Mouse (Mus musculus): ENCODE measurements around the gene Cobll1. TPM values are rescaled to one million over a fixed set of nuclear protein-coding genes. Genes with fewer than 3 reads are reported as not detected.
"Not testable (repeated sequence)": the region's sequence is repeated elsewhere in the genome, so short reads cannot be mapped to it uniquely, and the experiment has no call there.

Gene Cobll1
- polyA plus RNA-seq, 1 experiment from 2014 or later = 24.7 TPM

- H3K9me3 ChIP-seq (ENCODE audit: control insufficient read depth, low read length) = no peaks in the 10 kb centered on the region
- no peak overlapping the region for H3K4me2 ChIP-seq (replicated peaks; ENCODE audit: low read depth, low read length)
- no peak overlapping the region for H3K27ac ChIP-seq (ENCODE audit: low read depth, low read length)
- H3K4me3 ChIP-seq (ENCODE audit: low read length) = no peak overlapping the region
- 81% methylated on average over 5 of the region's 5 CpGs for WGBS
- no peaks in the 10 kb centered on the region for H3K36me3 ChIP-seq (ENCODE audit: control insufficient read depth, insufficient read depth, low read length)
- H3K4me1 ChIP-seq (ENCODE audit: control insufficient read depth, insufficient read depth, low read length) = no peaks in the 10 kb centered on the region
- no peak overlapping the region for H3K9ac ChIP-seq (ENCODE audit: low read depth, low read length)
- no peak for ATAC-seq (ENCODE audit: low FRiP score, low TSS enrichment)
- H3K27me3 ChIP-seq (ENCODE audit: control insufficient read depth, insufficient read depth, low read length) = no peaks in the 10 kb centered on the region
Observed at GRCm38 (mm10) chr2:65266576-65267299, 27.5 kb upstream of the Cobll1 start.

DNA sequence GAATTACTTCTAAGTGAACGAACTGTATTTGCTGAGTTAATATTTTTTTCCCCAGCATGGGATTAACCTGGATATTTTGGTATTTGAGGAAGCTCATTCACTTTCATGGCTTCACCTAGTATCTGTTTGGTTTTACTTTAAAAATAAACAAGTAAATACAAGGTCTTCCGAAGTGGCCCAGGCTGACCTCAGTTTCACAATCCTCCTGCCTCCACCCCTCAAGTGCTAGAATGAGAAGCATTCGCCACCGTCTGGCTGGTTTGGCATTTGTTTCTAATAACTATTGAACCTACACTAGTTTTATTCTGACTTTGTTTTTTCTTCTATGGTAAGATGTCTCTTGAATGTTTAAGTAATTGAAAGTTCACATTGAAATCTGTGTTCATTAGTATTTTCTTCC is 23.0 kb upstream of the Cobll1 start:
- ATAC-seq (ENCODE audit: low FRiP score, low TSS enrichment) = no peak
- WGBS = 87% methylated on average over 4 of the region's 4 CpGs
- Histone ChIP-seq H3K27me3 (ENCODE audit: control insufficient read depth, insufficient read depth, low read length) (no peaks in the 10 kb centered on the region), H3K4me1 (ENCODE audit: control insufficient read depth, insufficient read depth, low read length) (no peaks in the 10 kb centered on the region), H3K9ac (ENCODE audit: low read depth, low read length) (no peak overlapping the region), H3K36me3 (ENCODE audit: control insufficient read depth, insufficient read depth, low read length) (no peaks in the 10 kb centered on the region), H3K4me3 (ENCODE audit: low read length) (no peak overlapping the region), H3K4me2 (replicated peaks; ENCODE audit: low read depth, low read length) (no peak overlapping the region), H3K9me3 (ENCODE audit: control insufficient read depth, low read length) (no peaks in the 10 kb centered on the region), H3K27ac (ENCODE audit: low read depth, low read length) (no peak overlapping the region)

- not testable (repeated sequence) for H3K9me3 ChIP-seq (ENCODE audit: control insufficient read depth, low read length); H3K27me3 ChIP-seq (ENCODE audit: control insufficient read depth, insufficient read depth, low read length); H3K27ac ChIP-seq (ENCODE audit: low read depth, low read length); H3K36me3 ChIP-seq (ENCODE audit: control insufficient read depth, insufficient read depth, low read length); H3K4me1 ChIP-seq (ENCODE audit: control insufficient read depth, insufficient read depth, low read length); H3K9ac ChIP-seq (ENCODE audit: low read depth, low read length); ATAC-seq (ENCODE audit: low FRiP score, low TSS enrichment); H3K4me2 ChIP-seq (replicated peaks; ENCODE audit: low read depth, low read length); H3K4me3 ChIP-seq (ENCODE audit: low read length)
- WGBS = 69% methylated on average over 6 of the region's 6 CpGs
Observed at GRCm38 (mm10) chr2:65260828-65261227, 21.6 kb upstream of the Cobll1 start.

DNA sequence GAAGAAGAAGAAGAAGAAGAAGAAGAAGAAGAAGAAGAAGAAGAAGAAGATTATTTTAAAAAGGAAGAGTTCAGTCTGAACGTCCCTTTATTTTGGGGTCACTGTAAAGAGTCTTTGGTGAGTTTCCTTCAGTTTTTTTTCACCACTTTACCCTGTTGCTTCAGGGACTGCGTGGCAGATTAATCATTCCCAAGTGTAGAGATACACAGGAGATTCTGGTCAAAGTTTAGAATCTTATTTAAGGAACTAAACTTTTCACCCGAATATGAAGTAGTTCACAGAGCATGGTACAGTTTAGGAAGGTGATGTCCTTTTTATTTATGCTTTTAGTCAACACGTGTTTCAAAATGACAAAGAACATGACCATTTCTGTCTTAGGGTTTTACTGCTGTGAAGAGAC is 21.2 kb upstream of the Cobll1 start:
- ATAC-seq (ENCODE audit: low FRiP score, low TSS enrichment) = no peak
- no peaks in the 10 kb centered on the region for H3K27me3 ChIP-seq (ENCODE audit: control insufficient read depth, insufficient read depth, low read length)
- no peak overlapping the region for H3K9ac ChIP-seq (ENCODE audit: low read depth, low read length)
- H3K36me3 ChIP-seq (ENCODE audit: control insufficient read depth, insufficient read depth, low read length) = no peaks in the 10 kb centered on the region
- no peak overlapping the region for H3K27ac ChIP-seq (ENCODE audit: low read depth, low read length)
- no peaks in the 10 kb centered on the region for H3K9me3 ChIP-seq (ENCODE audit: control insufficient read depth, low read length)
- H3K4me2 ChIP-seq (replicated peaks; ENCODE audit: low read depth, low read length) = no peak overlapping the region
- no peaks in the 10 kb centered on the region for H3K4me1 ChIP-seq (ENCODE audit: control insufficient read depth, insufficient read depth, low read length)
- H3K4me3 ChIP-seq (ENCODE audit: low read length) = no peak overlapping the region
- WGBS = 87% methylated on average over 4 of the region's 4 CpGs

- no peak overlapping the region for H3K9ac ChIP-seq (ENCODE audit: low read depth, low read length)
- H3K9me3 ChIP-seq (ENCODE audit: control insufficient read depth, low read length) = no peaks in the 10 kb centered on the region
- no peak for ATAC-seq (ENCODE audit: low FRiP score, low TSS enrichment)
- no peaks in the 10 kb centered on the region for H3K36me3 ChIP-seq (ENCODE audit: control insufficient read depth, insufficient read depth, low read length)
- H3K4me1 ChIP-seq (ENCODE audit: control insufficient read depth, insufficient read depth, low read length) = no peaks in the 10 kb centered on the region
- no peaks in the 10 kb centered on the region for H3K27me3 ChIP-seq (ENCODE audit: control insufficient read depth, insufficient read depth, low read length)
- no peak overlapping the region for H3K4me3 ChIP-seq (ENCODE audit: low read length)
- WGBS = 62% methylated on average over 2 of the region's 2 CpGs
- no peak overlapping the region for H3K4me2 ChIP-seq (replicated peaks; ENCODE audit: low read depth, low read length)
- H3K27ac ChIP-seq (ENCODE audit: low read depth, low read length) = no peak overlapping the region
Observed at GRCm38 (mm10) chr2:65257446-65257845, 18.2 kb upstream of the Cobll1 start.

- ATAC-seq (ENCODE audit: low FRiP score, low TSS enrichment) = no peak
- Histone ChIP-seq H3K4me3 (ENCODE audit: low read length) (no peak overlapping the region), H3K4me1 (ENCODE audit: control insufficient read depth, insufficient read depth, low read length) (no peaks in the 10 kb centered on the region), H3K9ac (ENCODE audit: low read depth, low read length) (no peak overlapping the region), H3K36me3 (ENCODE audit: control insufficient read depth, insufficient read depth, low read length) (no peaks in the 10 kb centered on the region), H3K4me2 (replicated peaks; ENCODE audit: low read depth, low read length) (no peak overlapping the region), H3K27me3 (ENCODE audit: control insufficient read depth, insufficient read depth, low read length) (no peaks in the 10 kb centered on the region), H3K9me3 (ENCODE audit: control insufficient read depth, low read length) (no peaks in the 10 kb centered on the region), H3K27ac (ENCODE audit: low read depth, low read length) (no peak overlapping the region)
- WGBS = 82% methylated on average over 6 of the region's 6 CpGs
Observed at GRCm38 (mm10) chr2:65256494-65257254, 17.5 kb upstream of the Cobll1 start.

DNA sequence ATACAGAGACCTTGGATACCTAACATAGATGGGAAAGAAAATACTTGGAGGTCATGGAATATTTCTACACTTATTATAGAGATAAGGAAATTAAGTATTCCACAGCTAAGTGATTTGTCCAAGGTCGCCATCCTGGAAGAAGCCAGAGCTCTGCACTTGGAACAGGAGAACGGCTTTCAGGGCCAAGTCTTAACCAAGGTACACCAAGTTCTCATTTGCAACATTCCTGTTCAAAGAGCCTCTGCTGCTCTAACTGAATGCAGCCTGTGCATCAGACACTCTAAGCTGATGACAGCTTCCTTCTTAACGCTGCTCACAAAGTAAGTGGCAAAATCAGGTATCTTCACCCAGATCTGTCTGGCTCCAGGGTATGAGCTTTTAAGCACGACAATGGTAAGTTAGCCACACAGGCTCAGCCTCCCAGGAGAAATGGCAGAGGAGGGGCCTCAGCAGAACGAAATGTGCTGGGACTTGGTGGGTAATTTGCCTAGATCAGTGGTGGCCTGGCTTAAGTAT is 11.4 kb upstream of the Cobll1 start:
- ATAC-seq (ENCODE audit: low FRiP score, low TSS enrichment) = no peak
- no peak overlapping the region for H3K9ac ChIP-seq (ENCODE audit: low read depth, low read length)
- H3K9me3 ChIP-seq (ENCODE audit: control insufficient read depth, low read length) = no peaks in the 10 kb centered on the region
- WGBS = 57% methylated on average over 5 of the region's 5 CpGs
- H3K4me3 ChIP-seq (ENCODE audit: low read length) = no peak overlapping the region
- no peaks in the 10 kb centered on the region for H3K36me3 ChIP-seq (ENCODE audit: control insufficient read depth, insufficient read depth, low read length)
- H3K27ac ChIP-seq (ENCODE audit: low read depth, low read length) = no peak overlapping the region
- 0 out of 2 replicates have a peak, but pooled peaks cover 3% of the 10 kb centered on the region for H3K4me1 ChIP-seq (ENCODE audit: control insufficient read depth, insufficient read depth, low read length)
- H3K4me2 ChIP-seq (replicated peaks; ENCODE audit: low read depth, low read length) = no peak overlapping the region
- no peaks in the 10 kb centered on the region for H3K27me3 ChIP-seq (ENCODE audit: control insufficient read depth, insufficient read depth, low read length)

DNA sequence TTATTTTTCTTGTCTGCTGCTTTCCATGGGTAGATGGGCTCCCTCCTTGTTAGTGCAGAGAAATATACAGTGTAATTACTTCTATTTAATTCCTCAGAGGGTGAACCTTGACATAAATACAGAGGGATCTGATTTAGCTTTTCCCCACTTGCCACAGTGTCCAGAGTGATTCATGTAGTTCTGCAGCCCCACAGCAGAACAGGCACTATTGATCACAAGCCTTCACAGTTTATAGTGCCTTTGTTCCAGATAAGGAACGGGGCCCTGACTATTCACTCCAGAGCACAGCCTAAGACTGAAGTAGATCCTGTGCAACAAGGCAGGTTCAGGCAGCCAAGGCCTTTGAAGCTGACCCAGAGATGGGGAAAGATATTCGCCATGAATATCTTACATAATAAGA is 10.4 kb upstream of the Cobll1 start:
- Histone ChIP-seq H3K9me3 (ENCODE audit: control insufficient read depth, low read length) (no peaks in the 10 kb centered on the region), H3K27ac (ENCODE audit: low read depth, low read length) (no peak overlapping the region; the same call in 1 of the 2 replicates), H3K9ac (ENCODE audit: low read depth, low read length) (no peak overlapping the region), H3K4me1 (ENCODE audit: control insufficient read depth, insufficient read depth, low read length) (0 out of 2 replicates have a peak, but pooled peaks cover 3% of the 10 kb centered on the region), H3K4me3 (ENCODE audit: low read length) (no peak overlapping the region), H3K36me3 (ENCODE audit: control insufficient read depth, insufficient read depth, low read length) (no peaks in the 10 kb centered on the region), H3K27me3 (ENCODE audit: control insufficient read depth, insufficient read depth, low read length) (no peaks in the 10 kb centered on the region), H3K4me2 (replicated peaks; ENCODE audit: low read depth, low read length) (no peak overlapping the region)
- peak; percentile 83 for ATAC-seq (ENCODE audit: low FRiP score, low TSS enrichment)
- 33% methylated on average over 2 of the region's 2 CpGs for WGBS

DNA sequence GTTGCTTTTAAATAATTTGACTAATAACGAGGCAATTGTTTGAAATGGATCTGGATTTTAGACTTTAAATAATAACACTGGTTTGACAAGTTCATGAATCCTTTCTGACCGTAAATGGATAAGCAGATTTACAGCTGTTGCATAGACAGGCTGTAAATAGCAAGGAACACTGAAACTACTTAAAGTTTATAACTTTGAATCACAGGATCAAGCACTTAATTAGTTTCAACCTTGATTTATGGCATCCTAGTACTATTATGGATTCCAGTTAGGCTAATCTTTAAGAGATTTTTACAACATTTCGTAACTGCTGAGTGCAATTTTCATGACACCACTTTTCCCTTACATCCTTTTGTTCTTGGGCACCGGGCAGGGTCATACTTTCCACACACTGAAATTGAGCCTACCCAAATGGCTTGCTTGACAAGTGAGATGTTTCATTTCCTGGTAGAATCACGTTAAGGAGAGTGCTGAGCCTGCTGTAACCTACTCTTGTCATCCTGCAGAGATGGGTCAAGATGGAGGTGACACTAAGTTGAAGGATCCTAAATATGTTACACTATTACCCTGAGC is 1.1 kb upstream of the Cobll1 start:
- Histone ChIP-seq H3K4me3 (ENCODE audit: low read length) (no peak overlapping the region), H3K27me3 (ENCODE audit: control insufficient read depth, insufficient read depth, low read length) (no peaks in the 10 kb centered on the region), H3K36me3 (ENCODE audit: control insufficient read depth, insufficient read depth, low read length) (no peaks in the 10 kb centered on the region), H3K9me3 (ENCODE audit: control insufficient read depth, low read length) (no peaks in the 10 kb centered on the region), H3K4me2 (replicated peaks; ENCODE audit: low read depth, low read length) (no peak overlapping the region), H3K4me1 (ENCODE audit: control insufficient read depth, insufficient read depth, low read length) (peaks cover 4% of the 10 kb centered on the region; the same call in 1 of the 2 replicates), H3K27ac (ENCODE audit: low read depth, low read length) (no peak overlapping the region), H3K9ac (ENCODE audit: low read depth, low read length) (no peak overlapping the region)
- WGBS = 20% methylated on average over 5 of the region's 5 CpGs
- no peak for ATAC-seq (ENCODE audit: low FRiP score, low TSS enrichment)

Data from kidney, embryonic 14.5 days (tissue).